Mouse (Mus musculus): ENCODE measurements around the gene Stard7. TPM values are rescaled to one million over a fixed set of nuclear protein-coding genes. Genes with fewer than 3 reads are reported as not detected.

Gene Stard7
- polyA plus RNA-seq, 1 experiment from 2014 or later, result 95.0 TPM

DNA sequence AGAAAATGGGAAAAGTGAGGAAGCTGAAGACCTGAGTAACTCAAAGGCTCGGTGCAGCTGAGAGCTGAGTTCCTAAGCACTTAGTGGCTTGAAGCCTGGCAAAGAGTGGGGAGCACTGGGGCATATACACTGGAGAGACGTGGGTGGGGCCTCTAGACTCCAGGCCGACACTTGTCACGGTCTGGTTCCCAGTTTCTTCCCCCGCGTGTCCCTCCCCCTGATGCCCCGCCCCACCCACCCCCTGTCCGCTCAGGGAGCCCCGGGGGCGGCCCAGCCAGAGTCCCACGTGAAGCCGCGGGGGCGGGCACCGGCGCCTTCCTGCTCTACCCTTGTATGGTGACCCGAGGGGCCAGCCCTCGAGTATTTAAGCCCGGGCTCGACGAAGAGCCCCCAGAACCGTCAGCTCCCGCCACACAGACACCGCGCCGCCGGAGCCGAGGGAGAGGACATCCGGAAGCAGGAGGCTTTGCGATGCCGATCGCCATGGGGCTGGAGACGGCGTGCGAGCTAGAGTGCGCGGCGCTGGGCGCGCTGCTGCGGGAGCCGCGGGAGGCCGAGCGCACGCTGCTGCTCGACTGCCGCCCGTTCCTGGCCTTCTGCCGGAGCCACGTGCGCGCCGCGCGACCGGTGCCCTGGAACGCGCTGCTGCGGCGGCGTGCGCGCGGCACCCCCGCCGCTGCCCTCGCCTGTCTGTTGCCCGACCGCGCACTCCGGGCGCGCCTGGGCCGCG is 65.9 kb downstream of the Stard7 start, which contains the start of gene Dusp2:
Dusp2 (plus strand) TSS at position 393 of the 730 bp plus-strand sequence.
- H3K9me3 ChIP-seq (ENCODE audit: control insufficient read depth, low read length), result no peaks in the 10 kb centered on the region
- peak within 1 kb of the TSS; percentile 59 for H3K9ac ChIP-seq (ENCODE audit: low read length)
- under 1% methylated on average over 71 of the region's 76 CpGs for WGBS
- H3K4me2 ChIP-seq (ENCODE audit: low read depth, low read length, severe bottlenecking), result peak within 1 kb of the TSS; percentile 71
- peak within 1 kb of the TSS; percentile 43 for H3K4me3 ChIP-seq (ENCODE audit: low read depth, low read length)
- no peaks in the 10 kb centered on the region for H3K36me3 ChIP-seq (ENCODE audit: control insufficient read depth, insufficient read depth, low read length)
- DNase-seq (ENCODE audit: low spot score) (peak; percentile 74), ATAC-seq (replicated peaks; ENCODE audit: low FRiP score) (peak; percentile 73)
- peaks cover 6% of the 10 kb centered on the region for H3K4me1 ChIP-seq (replicated peaks; ENCODE audit: control insufficient read depth, insufficient read depth, low read length)
- peaks cover 27% of the 10 kb centered on the region for H3K27me3 ChIP-seq (ENCODE audit: control insufficient read depth, insufficient read depth, low read length)
- no peak within 1 kb of the TSS for H3K27ac ChIP-seq (ENCODE audit: low read depth, low read length)

DNA sequence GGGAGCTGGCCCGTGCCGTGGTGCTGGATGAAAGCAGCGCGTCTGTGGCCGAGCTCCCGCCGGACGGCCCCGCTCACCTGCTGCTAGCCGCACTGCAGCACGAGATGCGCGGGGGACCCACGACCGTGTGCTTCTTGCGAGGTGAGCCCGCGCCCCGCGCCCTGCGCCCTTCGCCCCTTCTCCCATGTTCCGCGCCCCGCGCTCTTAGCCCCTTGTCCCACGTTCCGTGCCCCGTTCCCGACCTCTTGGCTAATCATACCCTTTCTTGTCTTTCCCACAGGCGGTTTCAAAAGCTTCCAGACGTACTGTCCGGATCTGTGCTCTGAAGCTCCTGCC is 66.4 kb downstream of the Stard7 start:
- ATAC-seq (replicated peaks; ENCODE audit: low FRiP score) (no peak; the same call in none of the 2 replicates), DNase-seq (ENCODE audit: low spot score) (no peak)
- H3K27me3 ChIP-seq (ENCODE audit: control insufficient read depth, insufficient read depth, low read length), result peaks cover 27% of the 10 kb centered on the region
- 2% methylated on average over 32 of the region's 33 CpGs for WGBS
- H3K4me2 ChIP-seq (ENCODE audit: low read depth, low read length, severe bottlenecking), result peak overlapping the region; percentile 71
- H3K36me3 ChIP-seq (ENCODE audit: control insufficient read depth, insufficient read depth, low read length), result no peaks in the 10 kb centered on the region
- no peak overlapping the region for H3K27ac ChIP-seq (ENCODE audit: low read depth, low read length)
- peak overlapping the region; percentile 59 for H3K9ac ChIP-seq (ENCODE audit: low read length)
- peak overlapping the region; percentile 43 for H3K4me3 ChIP-seq (ENCODE audit: low read depth, low read length)
- no peaks in the 10 kb centered on the region for H3K9me3 ChIP-seq (ENCODE audit: control insufficient read depth, low read length)
- H3K4me1 ChIP-seq (replicated peaks; ENCODE audit: control insufficient read depth, insufficient read depth, low read length), result peaks cover 6% of the 10 kb centered on the region

DNA sequence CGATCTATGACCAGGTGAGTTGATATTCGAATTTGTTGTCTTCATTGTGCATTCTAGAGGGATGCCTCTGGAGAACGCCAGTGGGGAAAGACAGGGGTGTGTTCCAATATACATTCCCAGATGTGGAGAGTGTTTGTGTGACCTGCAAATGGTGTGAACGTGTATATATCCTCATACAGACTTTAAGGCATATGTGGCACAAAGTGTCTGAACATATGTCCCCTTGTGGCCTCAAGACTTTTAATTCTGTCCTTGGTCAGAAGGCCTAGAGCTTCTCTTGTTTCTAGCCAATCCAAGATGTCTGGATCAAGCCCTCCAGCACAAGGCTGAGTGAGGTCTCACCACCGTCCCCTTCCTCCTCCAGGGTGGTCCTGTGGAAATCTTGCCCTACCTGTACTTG is 66.9 kb downstream of the Stard7 start:
- DNase-seq (ENCODE audit: low spot score) (no peak), ATAC-seq (replicated peaks; ENCODE audit: low FRiP score) (no peak)
- Histone ChIP-seq H3K9ac (ENCODE audit: low read length) (peak overlapping the region; percentile 59; the same call in 1 of the 2 replicates), H3K4me3 (ENCODE audit: low read depth, low read length) (peak overlapping the region; percentile 43), H3K36me3 (ENCODE audit: control insufficient read depth, insufficient read depth, low read length) (no peaks in the 10 kb centered on the region), H3K27me3 (ENCODE audit: control insufficient read depth, insufficient read depth, low read length) (peaks cover 27% of the 10 kb centered on the region), H3K27ac (ENCODE audit: low read depth, low read length) (no peak overlapping the region), H3K9me3 (ENCODE audit: control insufficient read depth, low read length) (no peaks in the 10 kb centered on the region), H3K4me2 (ENCODE audit: low read depth, low read length, severe bottlenecking) (peak overlapping the region; percentile 71; the same call in 1 of the 2 replicates), H3K4me1 (replicated peaks; ENCODE audit: control insufficient read depth, insufficient read depth, low read length) (peaks cover 6% of the 10 kb centered on the region)
- WGBS, result 44% methylated on average over 5 of the region's 5 CpGs

DNA sequence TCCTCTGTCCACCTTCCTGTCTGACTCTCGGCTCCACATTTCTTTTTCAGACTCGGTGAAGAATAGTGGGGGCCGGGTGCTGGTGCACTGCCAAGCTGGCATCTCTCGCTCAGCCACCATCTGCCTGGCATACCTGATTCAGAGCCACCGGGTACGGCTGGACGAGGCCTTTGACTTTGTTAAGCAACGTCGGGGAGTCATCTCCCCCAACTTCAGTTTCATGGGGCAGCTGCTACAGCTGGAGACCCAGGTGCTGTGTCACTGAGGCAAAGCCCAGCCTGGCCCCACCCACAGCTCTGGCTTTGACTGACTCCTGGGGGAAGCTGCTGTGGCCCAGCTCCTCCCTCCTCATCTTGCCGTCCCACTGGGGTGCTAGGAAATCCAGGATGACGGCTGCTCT is 67.5 kb downstream of the Stard7 start:
- no peak overlapping the region for H3K9ac ChIP-seq (ENCODE audit: low read length)
- peaks cover 27% of the 10 kb centered on the region for H3K27me3 ChIP-seq (ENCODE audit: control insufficient read depth, insufficient read depth, low read length)
- H3K27ac ChIP-seq (ENCODE audit: low read depth, low read length), result no peak overlapping the region
- H3K36me3 ChIP-seq (ENCODE audit: control insufficient read depth, insufficient read depth, low read length), result no peaks in the 10 kb centered on the region
- DNase-seq (ENCODE audit: low spot score) (no peak), ATAC-seq (replicated peaks; ENCODE audit: low FRiP score) (no peak)
- peaks cover 6% of the 10 kb centered on the region for H3K4me1 ChIP-seq (replicated peaks; ENCODE audit: control insufficient read depth, insufficient read depth, low read length)
- 73% methylated on average over 11 of the region's 11 CpGs for WGBS
- H3K9me3 ChIP-seq (ENCODE audit: control insufficient read depth, low read length), result no peaks in the 10 kb centered on the region
- no peak overlapping the region for H3K4me3 ChIP-seq (ENCODE audit: low read depth, low read length)
- no peak overlapping the region for H3K4me2 ChIP-seq (ENCODE audit: low read depth, low read length, severe bottlenecking)

DNA sequence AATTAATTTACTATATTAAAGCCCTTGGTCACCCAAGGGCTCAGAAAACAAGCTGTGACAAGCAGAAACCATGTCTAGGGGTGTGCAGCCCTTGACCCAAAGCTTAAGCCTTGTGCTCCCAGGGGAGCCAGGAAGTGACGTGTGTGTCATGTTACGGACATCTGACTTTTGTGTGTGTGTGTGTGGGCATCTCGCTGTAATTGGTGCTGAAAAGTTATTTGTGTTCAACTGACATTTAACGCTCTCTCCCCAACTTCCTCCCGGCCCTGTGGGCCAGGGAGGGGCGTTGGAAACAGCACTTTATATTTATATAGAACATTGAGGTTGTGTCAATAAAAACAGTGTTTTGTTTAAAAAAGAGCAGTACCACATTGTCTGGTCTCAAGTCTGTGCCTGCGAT is 68.0 kb downstream of the Stard7 start:
- no peak for DNase-seq (ENCODE audit: low spot score)
- Histone ChIP-seq H3K4me3 (ENCODE audit: low read depth, low read length) (no peak overlapping the region), H3K36me3 (ENCODE audit: control insufficient read depth, insufficient read depth, low read length) (no peaks in the 10 kb centered on the region), H3K4me2 (ENCODE audit: low read depth, low read length, severe bottlenecking) (no peak overlapping the region), H3K27me3 (ENCODE audit: control insufficient read depth, insufficient read depth, low read length) (peaks cover 27% of the 10 kb centered on the region), H3K9me3 (ENCODE audit: control insufficient read depth, low read length) (no peaks in the 10 kb centered on the region), H3K9ac (ENCODE audit: low read length) (no peak overlapping the region), H3K27ac (ENCODE audit: low read depth, low read length) (no peak overlapping the region), H3K4me1 (replicated peaks; ENCODE audit: control insufficient read depth, insufficient read depth, low read length) (peaks cover 6% of the 10 kb centered on the region)
- 78% methylated on average over 7 of the region's 7 CpGs for WGBS
- no peak for ATAC-seq (replicated peaks; ENCODE audit: low FRiP score)

DNA sequence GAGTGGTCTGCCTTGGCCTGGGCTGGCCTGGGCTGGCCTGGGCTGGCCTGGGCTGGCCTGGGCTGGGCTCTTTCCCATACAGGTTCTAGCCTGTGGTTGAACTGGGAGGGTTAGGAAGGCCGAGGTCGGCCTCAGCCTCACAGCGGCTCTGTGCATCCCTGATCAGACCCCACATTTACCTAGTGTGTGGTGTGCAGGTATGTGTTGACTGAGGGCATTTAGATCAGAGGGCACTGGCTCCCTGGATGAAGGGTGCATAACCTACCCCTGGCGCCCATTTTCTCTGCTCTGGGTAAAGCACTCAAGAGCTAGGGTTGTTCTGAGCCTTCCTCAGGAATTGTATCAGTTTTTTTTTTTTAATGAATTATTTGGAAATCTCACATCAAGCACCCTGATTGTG is 68.4 kb downstream of the Stard7 start, which contains the start of gene Astl:
Astl (plus strand) TSS at position 224 of the 400 bp plus-strand sequence.
- no peaks in the 10 kb centered on the region for H3K9me3 ChIP-seq (ENCODE audit: control insufficient read depth, low read length)
- DNase-seq (ENCODE audit: low spot score) (no peak), ATAC-seq (replicated peaks; ENCODE audit: low FRiP score) (no peak)
- peaks cover 6% of the 10 kb centered on the region for H3K4me1 ChIP-seq (replicated peaks; ENCODE audit: control insufficient read depth, insufficient read depth, low read length)
- H3K4me2 ChIP-seq (ENCODE audit: low read depth, low read length, severe bottlenecking), result no peak within 1 kb of the TSS
- H3K4me3 ChIP-seq (ENCODE audit: low read depth, low read length), result no peak within 1 kb of the TSS
- H3K27ac ChIP-seq (ENCODE audit: low read depth, low read length), result no peak within 1 kb of the TSS
- WGBS, result 84% methylated on average over 4 of the region's 4 CpGs
- H3K27me3 ChIP-seq (ENCODE audit: control insufficient read depth, insufficient read depth, low read length), result peaks cover 27% of the 10 kb centered on the region
- H3K36me3 ChIP-seq (ENCODE audit: control insufficient read depth, insufficient read depth, low read length), result no peaks in the 10 kb centered on the region
- no peak within 1 kb of the TSS for H3K9ac ChIP-seq (ENCODE audit: low read length)

DNA sequence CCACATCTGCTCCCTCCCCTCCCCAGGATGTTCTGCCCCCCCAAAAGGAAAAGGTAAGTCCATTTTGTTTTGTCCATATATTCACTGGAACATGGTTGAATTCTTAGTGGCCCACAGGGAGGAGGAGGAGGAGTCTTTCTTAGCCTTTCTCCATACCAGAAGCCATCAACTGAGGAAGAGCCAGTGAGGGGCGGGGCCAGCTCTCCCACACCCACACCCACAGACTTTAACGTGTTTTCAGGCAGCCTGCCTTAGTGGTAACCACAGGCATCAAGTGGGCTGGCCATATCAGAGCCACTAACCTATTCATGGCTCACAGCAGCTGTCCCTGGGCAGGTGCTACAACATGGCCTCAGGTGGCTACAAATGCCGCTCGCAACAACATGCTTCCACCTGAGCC is 68.8 kb downstream of the Stard7 start:
- H3K4me3 ChIP-seq (ENCODE audit: low read depth, low read length), result no peak overlapping the region
- H3K27ac ChIP-seq (ENCODE audit: low read depth, low read length), result no peak overlapping the region
- H3K9me3 ChIP-seq (ENCODE audit: control insufficient read depth, low read length), result no peaks in the 10 kb centered on the region
- ATAC-seq (replicated peaks; ENCODE audit: low FRiP score) (no peak), DNase-seq (ENCODE audit: low spot score) (no peak)
- WGBS, result 81% methylated on average over 4 of the region's 4 CpGs
- peaks cover 27% of the 10 kb centered on the region for H3K27me3 ChIP-seq (ENCODE audit: control insufficient read depth, insufficient read depth, low read length)
- H3K9ac ChIP-seq (ENCODE audit: low read length), result no peak overlapping the region
- H3K36me3 ChIP-seq (ENCODE audit: control insufficient read depth, insufficient read depth, low read length), result no peaks in the 10 kb centered on the region
- H3K4me2 ChIP-seq (ENCODE audit: low read depth, low read length, severe bottlenecking), result no peak overlapping the region
- H3K4me1 ChIP-seq (replicated peaks; ENCODE audit: control insufficient read depth, insufficient read depth, low read length), result peaks cover 6% of the 10 kb centered on the region

DNA sequence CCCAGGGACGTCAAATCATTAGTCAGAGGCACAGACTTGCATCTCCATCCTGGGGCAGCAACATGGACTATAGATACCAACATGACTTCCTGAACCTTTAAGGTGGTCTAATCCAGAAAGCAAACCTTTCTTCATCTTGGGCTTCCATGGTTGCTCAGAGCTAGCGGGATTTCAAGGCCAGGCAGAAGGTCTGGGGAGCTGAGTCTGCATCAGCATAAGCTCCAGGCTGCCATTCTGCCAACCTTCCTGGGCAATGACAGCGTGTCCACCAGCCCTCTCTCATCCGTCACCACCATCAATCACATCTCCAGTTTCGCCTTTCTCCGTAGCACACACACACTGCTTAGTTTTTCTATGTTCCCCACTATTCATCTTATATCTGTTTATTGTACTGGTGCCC is 69.2 kb downstream of the Stard7 start:
- 81% methylated on average over 6 of the region's 6 CpGs for WGBS
- Histone ChIP-seq H3K9ac (ENCODE audit: low read length) (no peak overlapping the region), H3K27ac (ENCODE audit: low read depth, low read length) (no peak overlapping the region), H3K9me3 (ENCODE audit: control insufficient read depth, low read length) (no peaks in the 10 kb centered on the region), H3K4me3 (ENCODE audit: low read depth, low read length) (no peak overlapping the region), H3K4me2 (ENCODE audit: low read depth, low read length, severe bottlenecking) (no peak overlapping the region), H3K27me3 (ENCODE audit: control insufficient read depth, insufficient read depth, low read length) (peaks cover 27% of the 10 kb centered on the region), H3K4me1 (replicated peaks; ENCODE audit: control insufficient read depth, insufficient read depth, low read length) (peaks cover 6% of the 10 kb centered on the region), H3K36me3 (ENCODE audit: control insufficient read depth, insufficient read depth, low read length) (no peaks in the 10 kb centered on the region)
- ATAC-seq (replicated peaks; ENCODE audit: low FRiP score), result no peak
- DNase-seq (ENCODE audit: low spot score), result no peak

DNA sequence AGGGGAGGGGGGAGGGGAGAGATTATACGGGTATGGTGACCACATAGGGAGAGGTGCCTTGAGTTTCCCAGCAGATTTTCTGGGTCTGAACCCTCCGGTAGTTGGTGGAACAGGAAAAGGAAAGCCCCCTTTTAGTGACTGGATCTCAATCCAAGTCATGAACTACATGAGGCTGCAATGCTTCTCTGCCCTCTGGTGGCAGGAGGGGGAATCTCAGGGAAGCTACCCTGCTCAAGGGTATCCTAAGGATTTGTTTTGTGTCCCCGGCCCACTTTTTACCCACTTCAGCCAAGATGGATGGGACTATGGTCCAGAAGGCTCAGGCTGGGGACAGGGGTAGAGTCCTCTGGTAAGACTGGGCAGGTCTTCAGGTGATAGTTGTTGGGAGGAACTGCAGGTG is 71.1 kb downstream of the Stard7 start:
- Histone ChIP-seq H3K27ac (ENCODE audit: low read depth, low read length) (no peak overlapping the region), H3K27me3 (ENCODE audit: control insufficient read depth, insufficient read depth, low read length) (peaks cover 16% of the 10 kb centered on the region), H3K4me2 (ENCODE audit: low read depth, low read length, severe bottlenecking) (no peak overlapping the region), H3K4me1 (replicated peaks; ENCODE audit: control insufficient read depth, insufficient read depth, low read length) (peaks cover 5% of the 10 kb centered on the region), H3K9ac (ENCODE audit: low read length) (no peak overlapping the region), H3K36me3 (ENCODE audit: control insufficient read depth, insufficient read depth, low read length) (no peaks in the 10 kb centered on the region), H3K9me3 (ENCODE audit: control insufficient read depth, low read length) (no peaks in the 10 kb centered on the region), H3K4me3 (ENCODE audit: low read depth, low read length) (no peak overlapping the region)
- no peak for ATAC-seq (replicated peaks; ENCODE audit: low FRiP score)
- WGBS, result 16% methylated on average over 3 of the region's 3 CpGs
- DNase-seq (ENCODE audit: low spot score), result peak; percentile 80
